11 mouse cellular contexts compared by ENCODE assay signal in genomic region chr11:96349491-96350340, GRCm38 (mm10). TPM values are rescaled to one million over a fixed set of nuclear protein-coding genes. Genes with fewer than 3 reads are reported as not detected.
DNase-seq lines count a peak whose midpoint lies in the region; ATAC-seq and TF ChIP-seq lines count a peak whose summit lies in the region.
"Had no signal": no experiment of that assay in that cellular context is flagged by ENCODE, and none has a peak within 500 bp of the region (broad histone marks: within the 10 kb centered on the region; RNA-seq: fewer than 3 reads in every experiment).

No protein-coding gene starts in this region.

- ATAC-seq in liver, postnatal 0 days = no peak
- ATAC-seq in neural tube, embryonic 14.5 days (ENCODE audit: low read depth) = no peak
- ATAC-seq: forebrain, postnatal 0 days had no signal

- H3K27ac ChIP-seq in liver, adult 2 months (replicated peaks; ENCODE audit: insufficient read depth, low read depth, low read length) = peak overlapping the region; percentile 27
- H3K27ac ChIP-seq in liver, postnatal 0 days (ENCODE audit: low read depth) = no peak overlapping the region
- peak overlapping the region; percentile 100 for H3K27ac ChIP-seq in neural tube, embryonic 14.5 days (ENCODE audit: low read depth, low read length)

- no peaks in the 10 kb centered on the region for H3K36me3 ChIP-seq in liver, adult 2 months (ENCODE audit: control insufficient read depth, insufficient read depth, low read length)
- no peaks in the 10 kb centered on the region for H3K36me3 ChIP-seq in liver, postnatal 0 days (replicated peaks; ENCODE audit: insufficient read depth, low read length)
- peaks cover 20% of the 10 kb centered on the region for H3K36me3 ChIP-seq in neural tube, embryonic 14.5 days (ENCODE audit: control insufficient read depth, insufficient read depth, low read length)

- no peak for TF ChIP-seq EP300 in liver, postnatal 0 days (IDR thresholded peaks at IDR 0.05; ENCODE audit: low read depth)

- H3K9ac ChIP-seq in liver, adult 2 months (ENCODE audit: low read depth, low read length) = 0 out of 2 replicates have a peak overlapping the region, but pooled peaks have one; percentile 7
- H3K9ac ChIP-seq in liver, postnatal 0 days (replicated peaks) = no peak overlapping the region
- peak overlapping the region; percentile 58 for H3K9ac ChIP-seq in neural tube, embryonic 14.5 days (replicated peaks; ENCODE audit: low read depth, low read length)
- H3K9ac ChIP-seq: forebrain, postnatal 0 days had no signal

- no peak overlapping the region for H3K4me3 ChIP-seq in liver, adult 2 months (ENCODE audit: insufficient read depth, low read depth, low read length)
- no peak overlapping the region for H3K4me3 ChIP-seq in liver, postnatal 0 days (ENCODE audit: low read depth, low read length)
- H3K4me3 ChIP-seq in neural tube, embryonic 14.5 days (ENCODE audit: low read depth, low read length) = peak overlapping the region; percentile 20; the same call in 1 of the 2 replicates
- H3K4me3 ChIP-seq: megakaryocyte, embryonic 14.5 days had no signal

- H3K4me1 ChIP-seq in liver, adult 2 months (ENCODE audit: control insufficient read depth, insufficient read depth, low read length) = peaks cover 3% of the 10 kb centered on the region; the same call in 1 of the 2 replicates
- H3K4me1 ChIP-seq in liver, postnatal 0 days (ENCODE audit: insufficient read depth) = no peaks in the 10 kb centered on the region; the same call in 1 of the 2 replicates
- H3K4me1 ChIP-seq in neural tube, embryonic 14.5 days (ENCODE audit: control insufficient read depth, insufficient read depth, low read length) = peaks cover 61% of the 10 kb centered on the region

- H3K27me3 ChIP-seq in liver, adult 2 months (ENCODE audit: control insufficient read depth, insufficient read depth, low read length) = peaks cover 30% of the 10 kb centered on the region
- peaks cover 91% of the 10 kb centered on the region for H3K27me3 ChIP-seq in liver, postnatal 0 days (ENCODE audit: insufficient read depth, low read length)
- H3K27me3 ChIP-seq in neural tube, embryonic 14.5 days (ENCODE audit: control insufficient read depth, insufficient read depth, low read length) = no peaks in the 10 kb centered on the region

- H3K4me2 ChIP-seq in liver, postnatal 0 days (ENCODE audit: low read depth, low read length) = no peak overlapping the region
- peak overlapping the region; percentile 46 for H3K4me2 ChIP-seq in neural tube, embryonic 14.5 days (ENCODE audit: low read depth, low read length)

- no peaks in the 10 kb centered on the region for H3K9me3 ChIP-seq in liver, postnatal 0 days (ENCODE audit: low read length)
- H3K9me3 ChIP-seq in neural tube, embryonic 14.5 days (ENCODE audit: control insufficient read depth, low read length) = no peaks in the 10 kb centered on the region

- TF ChIP-seq POLR2A in liver, adult 2 months (IDR thresholded peaks at IDR 0.05; ENCODE audit: extremely low read depth, insufficient read depth, low read length) = no peak

- H3K79me2 ChIP-seq in liver, adult 2 months (ENCODE audit: control insufficient read depth, insufficient read depth, low read length) = no peaks in the 10 kb centered on the region

- DNase-seq in liver, adult 2 months (ENCODE audit: extremely low read depth, low read depth, low spot score) = no peak
- DNase-seq in liver, postnatal 0 days = no peak
- DNase-seq in embryo, embryonic 11 days = peak; percentile 81
- peak; percentile 72 for DNase-seq in kidney, adult 18-20 months
- no peak for DNase-seq in urinary bladder, adult 18-20 months (ENCODE audit: low spot score in 2 of 2)
- no peak for DNase-seq in cerebellum, adult 11 months
- no peak for DNase-seq in layer of hippocampus, adult 8-10 months (ENCODE audit: low spot score in 2 of 2)
- DNase-seq: forebrain, postnatal 0 days had no signal

- no peak for TF ChIP-seq CTCF in liver, adult 2 months (IDR thresholded peaks at IDR 0.05; ENCODE audit: low read depth, low read length)
- no peak for TF ChIP-seq CTCF in liver, postnatal 0 days (IDR thresholded peaks at IDR 0.05; ENCODE audit: low read depth)

- 32% methylated on average over 14 of the region's 14 CpGs for WGBS in liver, adult 2 months
- WGBS in liver, postnatal 0 days (ENCODE audit: insufficient replicate concordance) = 44% methylated on average over 14 of the region's 14 CpGs
- 3% methylated on average over 14 of the region's 14 CpGs for WGBS in neural tube, embryonic 14.5 days

RNA-seq across cellular contexts. Expression of gene Hoxb2, which starts 0.6 kb away (rescaled TPM):
- total RNA-seq in liver, adult 2 months (2014; rRNA removed) = 0.46 and 0.60 TPM in 2 replicates
- 0.98 and 1.3 TPM in 2 replicates for polyA plus RNA-seq in liver, adult 2 months (2012; rRNA removed)
- polyA plus RNA-seq in liver, postnatal 0 days (2015; fragmentation: Nextera tagmentation; extraction: Ambion mirVana) = 0.67 and 1.1 TPM in 2 replicates
- polyA plus RNA-seq in neural tube, embryonic 14.5 days (2014; fragmentation: Nextera tagmentation; extraction: Ambion mirVana) = 45.2 and 48.5 TPM in 2 replicates
- total RNA-seq in layer of hippocampus, adult 8-10 months (2022) = not detected
- total RNA-seq: forebrain, postnatal 0 days had no signal
- polyA plus RNA-seq: forebrain, postnatal 0 days had no signal

RNA-seq across cellular contexts. Expression of gene Hoxb1, which starts 15.8 kb away (rescaled TPM):
- not detected in 2 replicates for total RNA-seq in liver, adult 2 months (2014; rRNA removed)
- not detected in 2 replicates for polyA plus RNA-seq in liver, adult 2 months (2012; rRNA removed)
- polyA plus RNA-seq in liver, postnatal 0 days (2015; fragmentation: Nextera tagmentation; extraction: Ambion mirVana) = not detected in 2 replicates
- polyA plus RNA-seq in neural tube, embryonic 14.5 days (2014; fragmentation: Nextera tagmentation; extraction: Ambion mirVana) = 0.62 and 0.96 TPM in 2 replicates
- total RNA-seq in layer of hippocampus, adult 8-10 months (2022) = not detected
- total RNA-seq: forebrain, postnatal 0 days had no signal
- polyA plus RNA-seq: forebrain, postnatal 0 days; large intestine, adult 2 months had no signal

RNA-seq across cellular contexts. Expression of gene Hoxb3, which starts 26.6 kb away (rescaled TPM):
- 0.18 and 0.47 TPM in 2 replicates for total RNA-seq in liver, adult 2 months (2014; rRNA removed)
- polyA plus RNA-seq in liver, adult 2 months (2012; rRNA removed) = 0.47 and 0.48 TPM in 2 replicates
- polyA plus RNA-seq in liver, postnatal 0 days (2015; fragmentation: Nextera tagmentation; extraction: Ambion mirVana) = 0.19 and 0.26 TPM in 2 replicates
- 13.5 and 13.9 TPM in 2 replicates for polyA plus RNA-seq in neural tube, embryonic 14.5 days (2014; fragmentation: Nextera tagmentation; extraction: Ambion mirVana)
- not detected for total RNA-seq in layer of hippocampus, adult 8-10 months (2022)
- total RNA-seq: forebrain, postnatal 0 days had no signal
- polyA plus RNA-seq: forebrain, postnatal 0 days had no signal

RNA-seq across cellular contexts. Expression of gene Hoxb4, which starts 31.6 kb away (rescaled TPM):
- total RNA-seq in liver, adult 2 months (2014; rRNA removed) = 0.37 and 0.67 TPM in 2 replicates
- 0.55 and 0.91 TPM in 2 replicates for polyA plus RNA-seq in liver, adult 2 months (2012; rRNA removed)
- polyA plus RNA-seq in liver, postnatal 0 days (2015; fragmentation: Nextera tagmentation; extraction: Ambion mirVana) = 0.22 and 0.27 TPM in 2 replicates
- polyA plus RNA-seq in neural tube, embryonic 14.5 days (2014; fragmentation: Nextera tagmentation; extraction: Ambion mirVana) = 3.4 and 4.1 TPM in 2 replicates
- total RNA-seq in layer of hippocampus, adult 8-10 months (2022) = under 1 TPM in 1 of 4 experiments, not detected in 3; 0.13 TPM
- total RNA-seq: forebrain, postnatal 0 days had no signal
- polyA plus RNA-seq: forebrain, postnatal 0 days had no signal

RNA-seq across cellular contexts. Expression of gene Hoxb5, which starts 46.6 kb away (rescaled TPM):
- 0.09 and 0.20 TPM in 2 replicates for total RNA-seq in liver, adult 2 months (2014; rRNA removed)
- polyA plus RNA-seq in liver, adult 2 months (2012; rRNA removed) = 0.35 and 0.40 TPM in 2 replicates
- polyA plus RNA-seq in liver, postnatal 0 days (2015; fragmentation: Nextera tagmentation; extraction: Ambion mirVana) = 0.75 and 0.91 TPM in 2 replicates
- polyA plus RNA-seq in neural tube, embryonic 14.5 days (2014; fragmentation: Nextera tagmentation; extraction: Ambion mirVana) = 49.1 and 52.4 TPM in 2 replicates
- total RNA-seq in layer of hippocampus, adult 8-10 months (2022) = not detected
- total RNA-seq: forebrain, postnatal 0 days had no signal
- polyA plus RNA-seq: forebrain, postnatal 0 days had no signal

Comparison
In these comparisons a context has a peak if more than half of its experiments do, and no peak if none do; other contexts are left out.
1. DNase-seq: peak in embryo, embryonic 11 days (single experiment) and kidney, adult 18-20 months (single experiment); none in liver, adult 2 months (single experiment), liver, postnatal 0 days (single experiment), urinary bladder, adult 18-20 months (0 of 2), cerebellum, adult 11 months (single experiment) and layer of hippocampus, adult 8-10 months (0 of 2).
2. RNA of gene Hoxb2, which starts 0.6 kb away (polyA plus RNA-seq): 45.2 to 48.5 TPM in neural tube, embryonic 14.5 days; 0.98 to 1.3 TPM in liver, adult 2 months and 0.67 to 1.1 TPM in liver, postnatal 0 days; every median in the first group is over 10 times any median in the second.